Mouse (Mus musculus): ENCODE measurements around the gene Mybpc2. TPM values are rescaled to one million over a fixed set of nuclear protein-coding genes. Genes with fewer than 3 reads are reported as not detected.

The Mybpc2 gene
- polyA plus RNA-seq, 1 experiment from 2014 or later: 4.5 TPM

- no peaks in the 10 kb centered on the region for H3K4me1 ChIP-seq (ENCODE audit: control insufficient read depth, insufficient read depth, low read length)
- peaks cover 27% of the 10 kb centered on the region for H3K27me3 ChIP-seq (ENCODE audit: control insufficient read depth, insufficient read depth, low read length)
- H3K9me3 ChIP-seq (replicated peaks; ENCODE audit: control insufficient read depth, low read length): no peaks in the 10 kb centered on the region
- H3K9ac ChIP-seq (ENCODE audit: low read length): no peak overlapping the region
- H3K4me2 ChIP-seq (ENCODE audit: low read depth, low read length): no peak overlapping the region
- no peak overlapping the region for H3K27ac ChIP-seq (ENCODE audit: low read length)
- 78% methylated on average over 31 of the region's 31 CpGs for WGBS
- no peak for ATAC-seq (replicated peaks; ENCODE audit: extremely low read depth, insufficient read depth, low FRiP score)
- no peak overlapping the region for H3K4me3 ChIP-seq (ENCODE audit: low read length)
- H3K36me3 ChIP-seq (ENCODE audit: control insufficient read depth, insufficient read depth): peaks cover 12% of the 10 kb centered on the region; the same call in 1 of the 2 replicates
These were observed 63.5 kb downstream of the Mybpc2 start for GRCm38 (mm10) chr7:44460767-44461502.

- Histone ChIP-seq H3K36me3 (ENCODE audit: control insufficient read depth, insufficient read depth) (peaks cover 12% of the 10 kb centered on the region; the same call in 1 of the 2 replicates), H3K27ac (ENCODE audit: low read length) (no peak overlapping the region), H3K9ac (ENCODE audit: low read length) (no peak overlapping the region), H3K4me2 (ENCODE audit: low read depth, low read length) (no peak overlapping the region), H3K4me3 (ENCODE audit: low read length) (no peak overlapping the region), H3K27me3 (ENCODE audit: control insufficient read depth, insufficient read depth, low read length) (peaks cover 27% of the 10 kb centered on the region), H3K4me1 (ENCODE audit: control insufficient read depth, insufficient read depth, low read length) (no peaks in the 10 kb centered on the region), H3K9me3 (replicated peaks; ENCODE audit: control insufficient read depth, low read length) (no peaks in the 10 kb centered on the region)
- WGBS: 78% methylated on average over 6 of the region's 6 CpGs
- ATAC-seq (replicated peaks; ENCODE audit: extremely low read depth, insufficient read depth, low FRiP score): no peak
These were observed 64.4 kb downstream of the Mybpc2 start for GRCm38 (mm10) chr7:44460067-44460466.

DNA sequence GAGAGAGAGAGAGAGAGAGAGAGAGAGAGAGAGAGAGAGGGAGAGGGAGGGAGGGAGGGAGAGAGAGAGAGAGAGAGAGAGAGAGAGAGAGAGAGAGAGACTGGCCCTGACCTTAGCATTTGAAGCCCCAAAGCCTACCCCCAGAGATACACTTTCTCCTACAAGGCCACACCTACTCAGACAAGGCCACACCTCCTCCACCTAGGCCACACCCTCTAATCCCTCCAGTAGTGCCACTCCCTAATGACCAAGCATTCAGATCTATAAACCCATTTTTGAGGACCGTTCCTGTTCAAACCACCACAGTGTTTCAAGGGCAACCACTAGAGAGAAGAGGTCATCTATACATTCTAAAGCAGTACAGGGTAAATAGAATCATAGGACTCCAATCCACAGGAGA is 68.2 kb downstream of the Mybpc2 start:
- peaks cover 8% of the 10 kb centered on the region for H3K27me3 ChIP-seq (ENCODE audit: control insufficient read depth, insufficient read depth, low read length)
- H3K27ac ChIP-seq (ENCODE audit: low read length): no peak overlapping the region
- peaks cover 8% of the 10 kb centered on the region; the same call in 1 of the 2 replicates for H3K36me3 ChIP-seq (ENCODE audit: control insufficient read depth, insufficient read depth)
- H3K9ac ChIP-seq (ENCODE audit: low read length): no peak overlapping the region
- WGBS: 86% methylated on average over 1 of the region's 1 CpGs
- no peak for ATAC-seq (replicated peaks; ENCODE audit: extremely low read depth, insufficient read depth, low FRiP score)
- no peak overlapping the region for H3K4me3 ChIP-seq (ENCODE audit: low read length)
- H3K4me1 ChIP-seq (ENCODE audit: control insufficient read depth, insufficient read depth, low read length): peaks cover 7% of the 10 kb centered on the region; the same call in 1 of the 2 replicates
- no peaks in the 10 kb centered on the region for H3K9me3 ChIP-seq (replicated peaks; ENCODE audit: control insufficient read depth, low read length)
- no peak overlapping the region for H3K4me2 ChIP-seq (ENCODE audit: low read depth, low read length)

DNA sequence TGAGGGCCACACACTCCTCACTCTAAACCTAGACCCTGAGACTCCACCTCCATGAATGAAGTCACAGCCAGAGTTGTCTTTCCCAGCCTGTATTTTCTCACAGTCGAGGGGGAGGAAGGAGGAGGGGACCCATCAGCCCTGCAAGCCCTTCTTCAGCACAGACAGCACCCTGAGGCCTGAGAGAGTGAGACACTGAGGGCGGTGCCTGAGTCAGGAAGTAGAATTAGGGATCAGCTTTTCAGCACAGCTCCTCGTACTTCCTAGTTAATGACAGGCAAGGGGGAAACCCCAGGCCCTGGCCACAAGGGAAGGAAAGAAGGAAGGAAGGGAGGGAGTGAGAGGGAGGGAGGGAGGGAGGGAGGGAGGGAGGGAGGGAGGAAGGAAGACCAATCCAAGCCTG is 71.2 kb downstream of the Mybpc2 start:
- peaks cover 7% of the 10 kb centered on the region; the same call in 1 of the 2 replicates for H3K4me1 ChIP-seq (ENCODE audit: control insufficient read depth, insufficient read depth, low read length)
- no peak overlapping the region for H3K4me3 ChIP-seq (ENCODE audit: low read length)
- no peak overlapping the region for H3K4me2 ChIP-seq (ENCODE audit: low read depth, low read length)
- H3K27me3 ChIP-seq (ENCODE audit: control insufficient read depth, insufficient read depth, low read length): no peaks in the 10 kb centered on the region
- no peak overlapping the region for H3K27ac ChIP-seq (ENCODE audit: low read length)
- 13% methylated on average over 3 of the region's 3 CpGs for WGBS
- ATAC-seq (replicated peaks; ENCODE audit: extremely low read depth, insufficient read depth, low FRiP score): 0 out of 2 replicates have a peak, but pooled peaks have one; percentile 29
- 0 out of 2 replicates have a peak overlapping the region, but pooled peaks have one; percentile 18 for H3K9ac ChIP-seq (ENCODE audit: low read length)
- H3K36me3 ChIP-seq (ENCODE audit: control insufficient read depth, insufficient read depth): peaks cover 7% of the 10 kb centered on the region; the same call in 1 of the 2 replicates
- no peaks in the 10 kb centered on the region for H3K9me3 ChIP-seq (replicated peaks; ENCODE audit: control insufficient read depth, low read length)

Small RNA genes within 50 kb of the gene (microRNA-seq; reads per million reads assigned to microRNA genes)
- gene Mir7052 (0.98 reads per million), gene Mir7053 (not detected)

Other genes with a start within 250 kb of the Mybpc2 start
- gene Clec11a, start 217.8 kb downstream of the Mybpc2 start, polyA plus RNA-seq (2015; fragmentation: Nextera tagmentation; extraction: Ambion mirVana): 1.4 and 1.8 TPM in 2 replicates
- gene Shank1, start 214.4 kb downstream of the Mybpc2 start, polyA plus RNA-seq (2015; fragmentation: Nextera tagmentation; extraction: Ambion mirVana): 0.55 and 0.66 TPM in 2 replicates
- gene Syt3, start 140.6 kb downstream of the Mybpc2 start, polyA plus RNA-seq (2015; fragmentation: Nextera tagmentation; extraction: Ambion mirVana): 0.62 and 0.70 TPM in 2 replicates
- gene 1700008O03Rik, start 138.8 kb downstream of the Mybpc2 start, polyA plus RNA-seq (2015; fragmentation: Nextera tagmentation; extraction: Ambion mirVana): 0.32 and 0.41 TPM in 2 replicates
- 1.2 and 1.3 TPM in 2 replicates for gene Lrrc4b, start 95.6 kb downstream of the Mybpc2 start, polyA plus RNA-seq (2015; fragmentation: Nextera tagmentation; extraction: Ambion mirVana)
- 0.62 and 1.2 TPM in 2 replicates for gene Aspdh, start 59.3 kb downstream of the Mybpc2 start, polyA plus RNA-seq (2015; fragmentation: Nextera tagmentation; extraction: Ambion mirVana)
- gene Josd2, start 56.7 kb downstream of the Mybpc2 start, polyA plus RNA-seq (2015; fragmentation: Nextera tagmentation; extraction: Ambion mirVana): 157 and 169 TPM in 2 replicates
- gene Emc10, start 28.1 kb downstream of the Mybpc2 start, polyA plus RNA-seq (2015; fragmentation: Nextera tagmentation; extraction: Ambion mirVana): 87.9 and 88.7 TPM in 2 replicates
- gene Fam71e1, start 28.1 kb downstream of the Mybpc2 start, polyA plus RNA-seq (2015; fragmentation: Nextera tagmentation; extraction: Ambion mirVana): 6.8 and 7.6 TPM in 2 replicates
- 4.0 and 5.9 TPM in 2 replicates for gene Spib, start 7.4 kb upstream of the Mybpc2 start, polyA plus RNA-seq (2015; fragmentation: Nextera tagmentation; extraction: Ambion mirVana)
- 61.1 and 70.5 TPM in 2 replicates for gene Pold1, start 24.2 kb upstream of the Mybpc2 start, polyA plus RNA-seq (2015; fragmentation: Nextera tagmentation; extraction: Ambion mirVana)
- gene Nr1h2, start 29.3 kb upstream of the Mybpc2 start, polyA plus RNA-seq (2015; fragmentation: Nextera tagmentation; extraction: Ambion mirVana): 64.3 and 73.5 TPM in 2 replicates
- 2.8 and 11.6 TPM in 2 replicates for gene Napsa, start 47.7 kb upstream of the Mybpc2 start, polyA plus RNA-seq (2015; fragmentation: Nextera tagmentation; extraction: Ambion mirVana)
- 0.08 and 0.32 TPM in 2 replicates for gene Kcnc3, start 66.0 kb upstream of the Mybpc2 start, polyA plus RNA-seq (2015; fragmentation: Nextera tagmentation; extraction: Ambion mirVana)
- gene Myh14, start 146.2 kb upstream of the Mybpc2 start, polyA plus RNA-seq (2015; fragmentation: Nextera tagmentation; extraction: Ambion mirVana): 1.5 and 4.9 TPM in 2 replicates
- gene Izumo2, start 184.1 kb upstream of the Mybpc2 start, polyA plus RNA-seq (2015; fragmentation: Nextera tagmentation; extraction: Ambion mirVana): not detected in 2 replicates
- 35.9 and 36.5 TPM in 2 replicates for gene Vrk3, start 223.8 kb upstream of the Mybpc2 start, polyA plus RNA-seq (2015; fragmentation: Nextera tagmentation; extraction: Ambion mirVana)
- 0.54 and 0.80 TPM in 2 replicates for gene Zfp473, start 226.4 kb upstream of the Mybpc2 start, polyA plus RNA-seq (2015; fragmentation: Nextera tagmentation; extraction: Ambion mirVana)

Data from heart, embryonic 16.5 days (tissue).